Mouse (Mus musculus): ENCODE measurements around the gene Defb23. TPM values are rescaled to one million over a fixed set of nuclear protein-coding genes. Genes with fewer than 3 reads are reported as not detected.

Defb23 gene
- polyA plus RNA-seq, 1 experiment from 2014 or later, result not detected

- TF ChIP-seq CTCF (IDR thresholded peaks at IDR 0.05; ENCODE audit: low read depth), result no peak
- Histone ChIP-seq H3K4me1 (replicated peaks; ENCODE audit: control insufficient read depth, insufficient read depth, low read length) (no peaks in the 10 kb centered on the region), H3K9me3 (ENCODE audit: control insufficient read depth) (no peaks in the 10 kb centered on the region), H3K4me3 (ENCODE audit: low read depth, low read length) (no peak overlapping the region), H3K36me3 (ENCODE audit: control insufficient read depth, insufficient read depth) (no peaks in the 10 kb centered on the region), H3K27ac (ENCODE audit: low read depth, low read length) (no peak overlapping the region), H3K27me3 (replicated peaks; ENCODE audit: control insufficient read depth, insufficient read depth, low read length) (no peaks in the 10 kb centered on the region), H3K4me2 (replicated peaks; ENCODE audit: low read depth) (no peak overlapping the region), H3K9ac (ENCODE audit: low read depth, low read length) (no peak overlapping the region)
- WGBS, result 73% methylated on average over 6 of the region's 6 CpGs
- ATAC-seq, result no peak
These were observed 28.7 kb upstream of the Defb23 start for GRCm38 (mm10) chr2:152493151-152493550.

- H3K9me3 ChIP-seq (ENCODE audit: control insufficient read depth), result 0 out of 2 replicates have a peak, but pooled peaks cover 3% of the 10 kb centered on the region
- H3K27ac ChIP-seq (ENCODE audit: low read depth, low read length), result no peak within 1 kb of the TSS
- no peak for TF ChIP-seq CTCF (IDR thresholded peaks at IDR 0.05; ENCODE audit: low read depth)
- ATAC-seq, result no peak
- no peaks in the 10 kb centered on the region for H3K27me3 ChIP-seq (replicated peaks; ENCODE audit: control insufficient read depth, insufficient read depth, low read length)
- H3K4me1 ChIP-seq (replicated peaks; ENCODE audit: control insufficient read depth, insufficient read depth, low read length), result no peaks in the 10 kb centered on the region
- H3K9ac ChIP-seq (ENCODE audit: low read depth, low read length), result no peak within 1 kb of the TSS
- H3K4me3 ChIP-seq (ENCODE audit: low read depth, low read length), result no peak within 1 kb of the TSS
- no peak within 1 kb of the TSS for H3K4me2 ChIP-seq (replicated peaks; ENCODE audit: low read depth)
- no peaks in the 10 kb centered on the region for H3K36me3 ChIP-seq (ENCODE audit: control insufficient read depth, insufficient read depth)
These were observed 25.6 kb upstream of the Defb23 start, which contains the start of gene Defb22 for GRCm38 (mm10) chr2:152490038-152490437. TSS of gene Defb22 (minus strand) at chr2:152490138.

GRCm38 (mm10) chr2:152487024-152487423, 22.6 kb upstream of the Defb23 start:
- no peak overlapping the region for H3K27ac ChIP-seq (ENCODE audit: low read depth, low read length)
- WGBS, result 73% methylated on average over 2 of the region's 2 CpGs
- ATAC-seq, result no peak
- no peak overlapping the region for H3K4me3 ChIP-seq (ENCODE audit: low read depth, low read length)
- H3K9me3 ChIP-seq (ENCODE audit: control insufficient read depth), result 0 out of 2 replicates have a peak, but pooled peaks cover 3% of the 10 kb centered on the region
- H3K36me3 ChIP-seq (ENCODE audit: control insufficient read depth, insufficient read depth), result no peaks in the 10 kb centered on the region
- no peaks in the 10 kb centered on the region for H3K27me3 ChIP-seq (replicated peaks; ENCODE audit: control insufficient read depth, insufficient read depth, low read length)
- TF ChIP-seq CTCF (IDR thresholded peaks at IDR 0.05; ENCODE audit: low read depth), result peak; percentile 49
- no peak overlapping the region for H3K4me2 ChIP-seq (replicated peaks; ENCODE audit: low read depth)
- no peaks in the 10 kb centered on the region for H3K4me1 ChIP-seq (replicated peaks; ENCODE audit: control insufficient read depth, insufficient read depth, low read length)
- H3K9ac ChIP-seq (ENCODE audit: low read depth, low read length), result no peak overlapping the region

GRCm38 (mm10) chr2:152481726-152482125, 17.3 kb upstream of the Defb23 start:
- Histone ChIP-seq H3K9me3 (ENCODE audit: control insufficient read depth) (no peaks in the 10 kb centered on the region), H3K4me1 (replicated peaks; ENCODE audit: control insufficient read depth, insufficient read depth, low read length) (no peaks in the 10 kb centered on the region), H3K4me2 (replicated peaks; ENCODE audit: low read depth) (no peak overlapping the region), H3K36me3 (ENCODE audit: control insufficient read depth, insufficient read depth) (no peaks in the 10 kb centered on the region), H3K9ac (ENCODE audit: low read depth, low read length) (no peak overlapping the region), H3K27me3 (replicated peaks; ENCODE audit: control insufficient read depth, insufficient read depth, low read length) (no peaks in the 10 kb centered on the region), H3K27ac (ENCODE audit: low read depth, low read length) (no peak overlapping the region), H3K4me3 (ENCODE audit: low read depth, low read length) (no peak overlapping the region)
- no peak for ATAC-seq
- TF ChIP-seq CTCF (IDR thresholded peaks at IDR 0.05; ENCODE audit: low read depth), result no peak
- 90% methylated on average over 7 of the region's 7 CpGs for WGBS

GRCm38 (mm10) chr2:152480881-152481280, 16.5 kb upstream of the Defb23 start:
- no peak overlapping the region for H3K9ac ChIP-seq (ENCODE audit: low read depth, low read length)
- WGBS, result 85% methylated on average over 3 of the region's 3 CpGs
- H3K4me2 ChIP-seq (replicated peaks; ENCODE audit: low read depth), result no peak overlapping the region
- no peak for TF ChIP-seq CTCF (IDR thresholded peaks at IDR 0.05; ENCODE audit: low read depth)
- H3K4me3 ChIP-seq (ENCODE audit: low read depth, low read length), result no peak overlapping the region
- no peaks in the 10 kb centered on the region for H3K9me3 ChIP-seq (ENCODE audit: control insufficient read depth)
- no peak for ATAC-seq
- no peak overlapping the region for H3K27ac ChIP-seq (ENCODE audit: low read depth, low read length)
- H3K36me3 ChIP-seq (ENCODE audit: control insufficient read depth, insufficient read depth), result no peaks in the 10 kb centered on the region
- H3K4me1 ChIP-seq (replicated peaks; ENCODE audit: control insufficient read depth, insufficient read depth, low read length), result no peaks in the 10 kb centered on the region
- no peaks in the 10 kb centered on the region for H3K27me3 ChIP-seq (replicated peaks; ENCODE audit: control insufficient read depth, insufficient read depth, low read length)

- no peak within 1 kb of the TSS for H3K4me2 ChIP-seq (replicated peaks; ENCODE audit: low read depth)
- no peaks in the 10 kb centered on the region for H3K36me3 ChIP-seq (ENCODE audit: control insufficient read depth, insufficient read depth)
- no peaks in the 10 kb centered on the region for H3K9me3 ChIP-seq (ENCODE audit: control insufficient read depth)
- ATAC-seq, result no peak
- no peaks in the 10 kb centered on the region for H3K4me1 ChIP-seq (replicated peaks; ENCODE audit: control insufficient read depth, insufficient read depth, low read length)
- no peak within 1 kb of the TSS for H3K27ac ChIP-seq (ENCODE audit: low read depth, low read length)
- TF ChIP-seq CTCF (IDR thresholded peaks at IDR 0.05; ENCODE audit: low read depth), result no peak
- H3K9ac ChIP-seq (ENCODE audit: low read depth, low read length), result no peak within 1 kb of the TSS
- H3K4me3 ChIP-seq (ENCODE audit: low read depth, low read length), result no peak within 1 kb of the TSS
- H3K27me3 ChIP-seq (replicated peaks; ENCODE audit: control insufficient read depth, insufficient read depth, low read length), result no peaks in the 10 kb centered on the region
- 52% methylated on average over 2 of the region's 2 CpGs for WGBS
These were observed 12.3 kb upstream of the Defb23 start, which contains the start of gene Defb20 for GRCm38 (mm10) chr2:152476763-152477162. TSS of gene Defb20 (plus strand) at chr2:152477063.

GRCm38 (mm10) chr2:152472434-152472833, 8.0 kb upstream of the Defb23 start:
- Histone ChIP-seq H3K36me3 (ENCODE audit: control insufficient read depth, insufficient read depth) (no peaks in the 10 kb centered on the region), H3K27ac (ENCODE audit: low read depth, low read length) (no peak overlapping the region), H3K9ac (ENCODE audit: low read depth, low read length) (no peak overlapping the region), H3K4me1 (replicated peaks; ENCODE audit: control insufficient read depth, insufficient read depth, low read length) (no peaks in the 10 kb centered on the region), H3K9me3 (ENCODE audit: control insufficient read depth) (no peaks in the 10 kb centered on the region), H3K27me3 (replicated peaks; ENCODE audit: control insufficient read depth, insufficient read depth, low read length) (no peaks in the 10 kb centered on the region), H3K4me3 (ENCODE audit: low read depth, low read length) (no peak overlapping the region), H3K4me2 (replicated peaks; ENCODE audit: low read depth) (no peak overlapping the region)
- peak; percentile 59 for TF ChIP-seq CTCF (IDR thresholded peaks at IDR 0.05; ENCODE audit: low read depth)
- ATAC-seq, result no peak
- WGBS, result 19% methylated on average over 3 of the region's 3 CpGs
